10 mouse cellular contexts compared by ENCODE assay signal in genomic region chr5:142368122-142368521, GRCm38 (mm10). TPM values are rescaled to one million over a fixed set of nuclear protein-coding genes. Genes with fewer than 3 reads are reported as not detected.
A peak's percentile ranks its signal among the peaks of the same experiment; 100 is the strongest.
DNase-seq lines count a peak whose midpoint lies in the region; ATAC-seq and TF ChIP-seq lines count a peak whose summit lies in the region.
"Had no signal": no experiment of that assay in that cellular context is flagged by ENCODE, and none has a peak within 500 bp of the region (broad histone marks: within the 10 kb centered on the region; RNA-seq: fewer than 3 reads in every experiment).

No protein-coding gene starts in this region.

- H3K9me3 ChIP-seq in heart, embryonic 15.5 days (replicated peaks) = no peaks in the 10 kb centered on the region
- no peaks in the 10 kb centered on the region for H3K9me3 ChIP-seq in MEL (replicated peaks; ENCODE audit: insufficient read depth, low read length)
- H3K9me3 ChIP-seq in hindbrain, embryonic 11.5 days (ENCODE audit: control insufficient read depth, low read length) = no peaks in the 10 kb centered on the region
- no peaks in the 10 kb centered on the region for H3K9me3 ChIP-seq in midbrain, embryonic 12.5 days

- no peak for TF ChIP-seq RAD21 in MEL (IDR thresholded peaks at IDR 0.05; ENCODE audit: low read depth, low read length)

- ATAC-seq in heart, embryonic 15.5 days (replicated peaks; ENCODE audit: insufficient number of reproducible peaks, insufficient read depth, low FRiP score, low read depth) = no peak
- no peak for ATAC-seq in hindbrain, embryonic 11.5 days (ENCODE audit: low FRiP score)
- no peak for ATAC-seq in midbrain, embryonic 12.5 days (ENCODE audit: low FRiP score, low read depth)

- intact Hi-C loops in heart, postnatal 36 days (cut with DNase I) = no loop called here

- peak overlapping the region; percentile 70 for H3K9ac ChIP-seq in heart, embryonic 15.5 days
- H3K9ac ChIP-seq in MEL (ENCODE audit: control insufficient read depth, low read depth, low read length, poor library complexity, severe bottlenecking) = peak overlapping the region; percentile 97
- H3K9ac ChIP-seq in hindbrain, embryonic 11.5 days (ENCODE audit: low read depth, low read length) = peak overlapping the region; percentile 81
- peak overlapping the region; percentile 70 for H3K9ac ChIP-seq in midbrain, embryonic 12.5 days (replicated peaks)

- no peak for TF ChIP-seq POLR2A in MEL (IDR thresholded peaks at IDR 0.05; ENCODE audit: control insufficient read depth in 1 of 2, insufficient read depth in 1 of 2, low read depth in 1 of 2, low read length in 2 of 2, poor library complexity in 1 of 2)

- no peaks in the 10 kb centered on the region for H3K36me3 ChIP-seq in heart, embryonic 15.5 days
- H3K36me3 ChIP-seq in MEL (ENCODE audit: control insufficient read depth in 1 of 2, insufficient read depth in 2 of 2, low read length in 2 of 2) = peaks cover 0 to 5% of the 10 kb centered on the region in 2 experiments; a peak in 1 of 4 replicates
- H3K36me3 ChIP-seq in hindbrain, embryonic 11.5 days (ENCODE audit: control insufficient read depth, insufficient read depth, low read length) = no peaks in the 10 kb centered on the region
- no peaks in the 10 kb centered on the region for H3K36me3 ChIP-seq in midbrain, embryonic 12.5 days

- no peak for TF ChIP-seq EP300 in MEL (IDR thresholded peaks at IDR 0.05; ENCODE audit: low read depth in 1 of 2, low read length in 2 of 2)

- peak overlapping the region; percentile 75 for H3K27ac ChIP-seq in heart, embryonic 15.5 days
- peak overlapping the region; percentile 84 for H3K27ac ChIP-seq in MEL (ENCODE audit: control insufficient read depth, low read depth, low read length)
- no peak overlapping the region for H3K27ac ChIP-seq in hindbrain, embryonic 11.5 days (ENCODE audit: low read depth, low read length)
- H3K27ac ChIP-seq in midbrain, embryonic 12.5 days (replicated peaks) = peak overlapping the region; percentile 72; the same call in 1 of the 2 replicates

- peak overlapping the region; percentile 80 for H3K4me2 ChIP-seq in heart, embryonic 15.5 days
- peak overlapping the region; percentile 66 for H3K4me2 ChIP-seq in hindbrain, embryonic 11.5 days (replicated peaks; ENCODE audit: low read depth, low read length)
- peak overlapping the region; percentile 69 for H3K4me2 ChIP-seq in midbrain, embryonic 12.5 days (replicated peaks)

- DNase-seq in heart, postnatal 36 days = no peak
- DNase-seq in MEL (ENCODE audit: low read depth, low spot score) = no peak
- DNase-seq in hindbrain, embryonic 11.5 days (ENCODE audit: low spot score) = no peak
- no peak for DNase-seq in urinary bladder, postnatal 25 days (ENCODE audit: low spot score)
- DNase-seq in natural killer cell, adult 2 months (ENCODE audit: low spot score in 2 of 2) = no peak
- no peak for DNase-seq in adrenal gland, postnatal 10 days
- DNase-seq: right cerebral cortex, postnatal 25 days had no signal

- H3K79me2 ChIP-seq in MEL (ENCODE audit: control insufficient read depth, insufficient read depth, low read length, poor library complexity) = peaks cover 3% of the 10 kb centered on the region

- 52% methylated on average over 5 of the region's 5 CpGs for WGBS in heart, embryonic 15.5 days
- WGBS in hindbrain, embryonic 11.5 days = 73% methylated on average over 5 of the region's 5 CpGs
- 63% methylated on average over 5 of the region's 5 CpGs for WGBS in midbrain, embryonic 12.5 days

- TF ChIP-seq CTCF in MEL (IDR thresholded peaks at IDR 0.05 in 2 of 3, conservative IDR thresholded peaks at IDR 0.05 in 1 of 3; ENCODE audit: control insufficient read depth in 1 of 3, insufficient read depth in 1 of 3, low read depth in 2 of 3, low read length in 3 of 3, poor library complexity in 1 of 3, severe bottlenecking in 1 of 3) = no peak

- H3K27me3 ChIP-seq in heart, embryonic 15.5 days = no peaks in the 10 kb centered on the region
- no peaks in the 10 kb centered on the region for H3K27me3 ChIP-seq in MEL (ENCODE audit: control insufficient read depth in 1 of 2, insufficient read depth in 2 of 2, low read length in 2 of 2)
- H3K27me3 ChIP-seq in hindbrain, embryonic 11.5 days (ENCODE audit: control insufficient read depth, insufficient read depth, low read length) = no peaks in the 10 kb centered on the region
- no peaks in the 10 kb centered on the region for H3K27me3 ChIP-seq in midbrain, embryonic 12.5 days
- H3K27me3 ChIP-seq: Patski had no signal

- peak overlapping the region; percentile 61 for H3K4me3 ChIP-seq in heart, embryonic 15.5 days
- peak overlapping the region; percentile 74 to 97 for H3K4me3 ChIP-seq in MEL (ENCODE audit: control insufficient read depth in 1 of 2, insufficient read depth in 1 of 2, low read depth in 2 of 2, low read length in 2 of 2)
- peak overlapping the region; percentile 44 for H3K4me3 ChIP-seq in hindbrain, embryonic 11.5 days (ENCODE audit: low read depth, low read length)
- H3K4me3 ChIP-seq in midbrain, embryonic 12.5 days = peak overlapping the region; percentile 66

- H3K4me1 ChIP-seq in heart, embryonic 15.5 days (replicated peaks) = peaks cover 23% of the 10 kb centered on the region
- peaks cover 0 to 9% of the 10 kb centered on the region in 2 experiments; a peak in 2 of 4 replicates for H3K4me1 ChIP-seq in MEL (ENCODE audit: control insufficient read depth in 1 of 2, insufficient read depth in 2 of 2, low read length in 2 of 2)
- peaks cover 12% of the 10 kb centered on the region for H3K4me1 ChIP-seq in hindbrain, embryonic 11.5 days (replicated peaks; ENCODE audit: control insufficient read depth, insufficient read depth, low read length)
- H3K4me1 ChIP-seq in midbrain, embryonic 12.5 days = peaks cover 42% of the 10 kb centered on the region

TF ChIP-seq in MEL, 35 proteins besides CTCF, POLR2A, EP300 and RAD21:
- TF ChIP-seq ZNF384 (IDR thresholded peaks at IDR 0.05; ENCODE audit: low read depth, low read length) (no peak), POLR2AphosphoS2 (IDR thresholded peaks at IDR 0.05; ENCODE audit: low read length) (0 out of 2 replicates have a peak, but pooled peaks have one; percentile 10)

RNA-seq across cellular contexts. Expression of gene Foxk1, which starts 33.2 kb away (rescaled TPM):
- polyA plus RNA-seq in heart, embryonic 15.5 days (2015; fragmentation: Nextera tagmentation; extraction: Ambion mirVana) = 3.1 and 4.2 TPM in 2 replicates
- total RNA-seq in heart, postnatal 36 days (2021) = 10 to 100 TPM; 15.7 to 15.8 TPM
- 8.2 and 9.1 TPM in 2 replicates for total RNA-seq in MEL (2012; rRNA removed)
- polyA plus RNA-seq in MEL (2012; ENCODE audit: insufficient read depth in 1 of 2, insufficient read length in 2 of 2, low read depth in 1 of 2, low replicate concordance in 2 of 2, missing spikeins in 1 of 2) = 10 to 100 TPM in 1 of 2 experiments, not detected in 1; 20.2 TPM
- polyA plus RNA-seq in hindbrain, embryonic 11.5 days (2014; fragmentation: Nextera tagmentation; extraction: Ambion mirVana) = 4.0 and 4.1 TPM in 2 replicates
- 7.6 and 9.6 TPM in 2 replicates for polyA plus RNA-seq in midbrain, embryonic 12.5 days (2016; fragmentation: Nextera tagmentation; extraction: Ambion mirVana)
- total RNA-seq in adrenal gland, postnatal 10 days (2021) = 10 to 100 TPM; 22.9 to 23.6 TPM
